Mouse (Mus musculus) gastrocnemius, postnatal 4 days (tissue): ENCODE results near the gene Pole4. TPM values are rescaled to one million over a fixed set of nuclear protein-coding genes. Genes with fewer than 3 reads are reported as not detected.
"Not testable (repeated sequence)": the region's sequence is repeated elsewhere in the genome, so short reads cannot be mapped to it uniquely, and the experiment has no call there.

Source experiments
- DNase-seq, 2 experiments: peaks; one replicate each; pipeline ENCODE4 v3.0.0; 2021 to 2022; ENCODE audit warnings: low spot score in 2 of 2, mixed read lengths in 2 of 2
- total RNA-seq, 2 experiments: library from RNA; stranded (reverse); gene quantifications; 2 replicates each; pipeline ENCODE4 v1.2.3; 2021

The Pole4 gene
- total RNA-seq, 2 experiments from 2014 or later, result 26.3 to 26.6 TPM

DNA sequence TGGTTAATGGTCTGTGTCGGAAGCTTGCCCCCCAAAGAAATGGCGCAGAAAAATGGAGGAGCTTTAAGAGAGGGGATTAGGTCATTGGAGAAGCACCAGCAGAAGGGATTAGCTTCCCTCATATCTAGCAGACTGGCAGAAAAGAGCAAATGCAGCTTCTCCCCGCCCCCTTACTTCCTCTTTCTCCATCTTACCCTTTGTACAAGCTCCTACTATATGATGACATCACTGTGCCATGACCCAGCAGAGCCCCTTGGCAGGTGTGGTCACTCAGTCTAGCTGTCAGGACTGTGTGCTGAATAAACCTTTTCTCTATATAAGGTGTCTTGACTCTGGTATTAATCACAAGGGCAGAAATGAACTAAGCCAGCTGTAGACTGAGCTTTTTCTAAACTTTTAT lies 10.5 kb upstream of the Pole4 start:
- DNase-seq, result no peak

DNA sequence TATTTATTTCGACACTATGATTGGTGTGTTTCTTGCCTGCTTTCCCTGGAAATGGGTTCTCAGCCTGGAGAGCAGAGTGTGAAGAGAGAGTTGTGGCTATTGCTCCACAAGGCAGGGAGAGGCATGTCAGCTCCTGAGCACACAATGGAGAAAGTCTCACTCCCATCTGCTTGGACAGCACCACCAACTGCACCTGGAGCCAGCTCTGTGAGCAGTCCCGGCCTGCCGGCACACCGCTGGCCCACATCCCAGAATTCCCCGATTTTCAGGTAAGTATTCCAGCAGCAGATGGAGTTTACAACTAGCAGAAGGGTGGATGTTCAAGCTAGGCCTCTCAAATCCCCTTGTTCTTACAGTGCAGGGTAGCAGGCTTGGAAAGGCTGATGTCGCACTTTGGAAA lies 10.1 kb upstream of the Pole4 start:
- no peak for DNase-seq

DNA sequence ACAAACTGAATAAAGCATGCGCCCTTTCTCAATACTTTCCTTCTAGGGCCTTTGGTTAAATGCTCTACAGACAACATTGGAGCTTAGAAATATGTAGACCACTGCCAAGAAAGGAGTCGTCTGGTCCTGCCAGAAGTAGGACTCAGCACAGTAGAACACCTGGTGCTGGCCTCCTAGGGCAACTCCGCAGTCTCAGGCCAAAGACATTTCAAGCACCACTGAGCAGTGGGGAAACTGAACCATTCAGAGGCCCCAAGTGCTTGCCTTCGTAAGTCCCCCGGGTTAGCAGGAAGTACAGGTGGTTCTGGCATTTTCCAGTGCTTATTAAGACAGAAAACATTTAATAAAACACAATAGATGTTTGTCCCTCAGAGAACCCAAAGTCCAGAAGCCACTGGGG lies 9.7 kb upstream of the Pole4 start:
- no peak for DNase-seq

DNA sequence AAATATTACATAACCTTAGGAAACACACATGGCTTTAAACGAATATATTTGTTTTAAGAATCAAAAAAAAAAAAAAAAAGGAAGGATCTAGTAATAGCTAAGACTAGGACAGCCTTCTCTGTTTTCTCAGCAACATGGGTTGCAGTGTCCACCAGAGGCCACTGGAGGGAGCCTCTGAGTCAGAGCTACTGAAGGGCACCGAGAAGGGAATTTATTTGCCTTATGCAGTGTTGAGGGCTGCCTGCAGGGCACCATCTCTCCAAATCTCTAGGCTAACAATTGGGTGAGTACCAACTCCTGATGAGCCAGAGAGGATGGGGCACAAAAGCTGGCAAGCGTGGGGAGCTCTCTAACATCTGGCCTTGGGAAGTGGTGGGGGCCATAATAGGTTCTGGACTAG lies 9.1 kb upstream of the Pole4 start:
- DNase-seq, result peak; percentile 58 to 68

DNA sequence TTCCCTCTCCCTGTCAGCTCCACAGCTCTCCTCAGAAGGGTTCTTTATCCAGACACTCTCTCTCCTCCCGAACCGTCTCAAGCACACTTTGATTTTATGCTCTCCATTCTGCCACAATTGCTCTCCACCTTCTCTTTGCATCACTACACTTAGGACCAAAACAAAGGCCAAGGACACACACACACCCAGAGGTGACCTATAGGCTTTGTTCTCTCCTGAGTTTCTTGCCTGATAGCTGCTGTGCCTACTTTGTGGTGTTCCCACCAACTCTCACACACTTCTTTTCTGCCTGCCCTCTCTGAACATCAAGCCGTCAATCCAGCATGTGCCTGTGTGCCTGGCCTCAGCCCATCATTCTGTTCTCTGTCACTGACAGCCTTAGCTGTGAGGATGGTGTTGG lies 2.6 kb upstream of the Pole4 start:
- no peak for DNase-seq

DNA sequence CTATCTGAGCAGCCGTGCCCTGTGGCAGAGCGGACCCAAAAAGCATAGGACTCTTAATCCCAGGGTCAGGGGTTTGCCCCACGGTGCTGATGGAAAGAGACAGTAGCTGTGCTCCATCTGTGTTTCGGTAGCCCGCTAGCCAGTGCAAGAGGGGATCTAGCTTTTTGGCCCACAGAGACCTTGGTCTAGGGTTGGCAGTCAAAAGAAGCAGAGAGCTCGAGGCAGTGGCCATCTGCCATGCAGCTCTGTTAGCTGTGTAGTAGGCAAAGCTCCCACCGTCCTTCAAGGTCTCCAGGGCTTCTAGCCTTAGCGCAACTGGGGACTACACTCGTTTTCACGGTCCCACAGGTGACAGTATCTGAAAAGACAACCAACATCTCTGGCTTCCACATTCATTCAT lies 2.1 kb upstream of the Pole4 start:
- no peak for DNase-seq

DNA sequence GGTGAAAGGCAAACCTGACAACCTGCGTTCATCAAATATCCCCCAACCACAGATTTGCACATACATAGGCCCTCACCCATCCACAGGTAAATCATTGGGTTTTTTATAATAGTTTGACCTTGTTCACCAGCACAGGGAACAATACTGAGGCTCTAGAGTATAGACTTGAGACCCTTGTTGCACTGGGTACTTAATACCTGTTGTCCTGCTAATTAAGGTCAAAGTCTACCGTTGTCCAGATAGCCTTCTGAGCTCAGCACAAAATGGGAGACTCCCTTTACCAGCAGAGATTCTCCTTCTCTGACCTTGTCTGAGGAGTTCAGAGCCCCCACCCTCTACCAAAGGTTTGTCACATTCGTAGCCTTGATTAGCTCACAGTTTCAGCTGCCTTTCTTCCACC lies 1.5 kb downstream of the Pole4 start:
- DNase-seq, result no peak

DNA sequence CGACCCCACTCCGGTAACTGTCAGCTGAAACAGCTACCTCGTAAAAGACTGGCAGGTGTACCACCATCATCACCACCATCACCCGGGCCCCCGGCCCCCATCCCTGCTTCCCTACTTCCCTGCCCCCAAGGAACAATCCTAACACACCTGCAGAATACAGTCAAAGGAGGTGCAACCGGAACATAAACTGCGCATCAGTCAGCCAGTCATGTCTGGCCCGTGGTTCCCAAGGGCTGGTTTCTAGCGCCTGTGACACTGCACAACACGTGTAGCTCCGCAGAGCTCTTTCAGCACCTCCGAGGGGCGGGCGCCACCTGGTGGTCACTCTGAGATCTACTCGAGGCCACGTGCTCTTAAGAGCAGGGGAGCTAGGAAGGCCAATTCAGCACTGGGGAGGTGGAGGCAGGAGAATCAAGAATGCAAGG lies 2.6 kb downstream of the Pole4 start:
- DNase-seq, result peak; percentile 86 to 89

DNA sequence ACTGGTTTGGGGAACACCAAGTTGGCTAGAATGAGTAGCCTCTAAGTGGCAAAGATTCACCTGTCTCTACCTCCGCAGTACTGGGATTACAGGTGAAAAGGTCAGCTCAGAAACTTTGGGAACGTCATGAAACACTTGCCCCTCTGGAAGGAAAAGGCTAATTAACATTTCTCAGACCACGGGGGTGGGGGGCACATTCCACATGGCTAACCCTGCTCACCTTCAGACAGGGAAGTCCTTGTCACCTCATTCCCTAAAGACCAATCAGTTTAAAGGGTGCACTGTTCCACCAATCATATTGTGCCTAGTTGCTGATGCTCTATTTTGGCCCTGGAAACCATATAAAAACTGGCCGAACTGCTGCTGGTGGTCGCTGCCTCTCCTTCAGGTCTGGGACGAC lies 3.9 kb downstream of the Pole4 start:
- DNase-seq, result no peak

DNA sequence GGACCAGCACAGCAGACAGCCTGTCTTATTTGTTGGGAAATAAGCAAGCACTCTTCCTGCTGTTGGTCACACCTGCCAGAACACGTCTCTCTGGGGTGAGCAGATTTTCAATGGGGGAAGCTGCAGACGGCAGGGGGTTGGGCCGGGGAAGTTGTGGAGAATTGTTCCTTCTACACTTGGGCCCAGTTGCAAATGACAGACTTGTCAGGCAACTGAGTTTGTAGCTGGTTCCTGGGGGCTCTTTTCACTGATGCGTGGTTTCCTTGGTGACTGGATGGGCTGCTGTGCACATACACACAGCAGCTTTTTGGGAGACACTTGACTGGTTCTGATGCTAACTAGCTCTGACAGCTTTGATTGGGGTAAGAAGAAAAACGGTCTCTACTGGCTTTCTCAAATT lies 5.3 kb downstream of the Pole4 start:
- no peak for DNase-seq

DNA sequence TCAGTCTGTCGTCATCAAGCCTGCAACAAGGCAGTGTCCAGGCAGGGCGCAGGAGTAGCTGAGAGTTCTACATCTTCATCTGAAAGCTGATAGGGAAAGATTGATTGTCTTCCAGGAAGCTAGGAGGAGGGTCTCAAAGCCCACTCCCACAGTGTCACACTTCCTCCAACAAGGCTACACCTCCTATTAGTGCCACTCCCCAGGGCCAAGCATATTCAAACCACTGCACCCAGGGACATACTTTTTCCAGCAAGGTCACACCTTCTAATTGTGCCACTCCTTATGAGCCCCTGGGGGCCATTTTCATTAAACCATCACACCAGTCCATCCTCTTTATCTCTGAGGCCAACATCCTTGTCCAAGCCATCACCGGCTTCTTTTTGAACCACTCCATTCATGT lies 8.4 kb downstream of the Pole4 start:
- no peak for DNase-seq

DNA sequence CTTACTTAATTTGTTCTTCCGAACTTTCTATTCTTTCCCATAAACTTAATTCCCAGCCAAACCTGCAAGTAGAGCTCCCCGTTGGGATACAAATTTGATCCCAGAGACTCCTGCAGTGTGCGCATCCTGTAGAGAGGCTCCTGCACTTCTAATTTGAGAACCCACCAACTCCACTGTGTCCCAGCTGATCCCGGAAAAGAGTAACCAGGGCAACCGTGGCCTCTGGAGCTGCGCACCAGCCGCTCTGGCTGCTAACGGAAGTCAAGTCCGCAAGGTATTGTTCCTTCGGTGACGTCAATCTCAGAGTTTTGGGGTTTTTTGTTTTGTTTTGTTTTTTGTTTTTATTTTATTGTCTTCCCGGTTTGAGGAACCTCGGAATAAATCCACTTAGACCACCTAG lies 10.5 kb downstream of the Pole4 start:
- DNase-seq, result no peak

DNA sequence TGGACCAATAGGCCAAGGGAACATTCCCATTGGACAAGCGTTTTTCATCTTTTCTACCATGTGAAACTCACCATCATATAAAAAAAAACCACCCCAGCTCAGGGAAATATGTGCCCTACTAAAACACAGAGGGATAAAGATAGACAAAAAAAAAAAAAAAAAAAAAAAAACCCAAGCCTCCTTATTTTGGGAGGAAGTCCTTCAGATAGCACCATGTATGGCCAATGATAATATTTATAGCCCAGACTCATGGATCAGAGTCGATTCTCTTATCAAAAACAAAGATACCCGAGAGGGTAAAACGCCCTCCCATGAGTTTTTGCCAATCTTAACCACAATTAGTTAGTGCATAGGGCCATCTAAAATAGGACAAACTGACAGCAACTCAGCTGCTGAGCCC lies 15.7 kb downstream of the Pole4 start:
- DNase-seq, result no peak

DNA sequence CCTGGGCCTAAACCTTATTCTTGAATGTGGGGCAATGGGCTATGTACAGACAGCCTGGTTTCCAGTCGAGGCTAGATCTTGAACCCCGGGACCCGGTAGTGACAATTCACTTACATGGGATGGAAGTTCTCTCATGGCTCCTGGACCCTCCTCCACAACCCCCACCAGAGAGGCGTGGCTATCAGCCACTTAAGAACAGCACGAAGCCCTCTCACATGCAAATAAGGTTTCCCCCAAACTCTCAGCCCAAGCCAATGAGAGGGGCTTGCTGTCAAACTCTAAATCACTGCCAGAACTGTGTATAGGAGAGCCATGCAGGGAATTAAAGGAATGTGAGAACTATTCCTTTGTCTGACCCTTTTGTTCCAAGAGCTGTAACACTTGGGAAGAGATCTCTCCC lies 16.6 kb downstream of the Pole4 start:
- not testable (repeated sequence) for DNase-seq

DNA sequence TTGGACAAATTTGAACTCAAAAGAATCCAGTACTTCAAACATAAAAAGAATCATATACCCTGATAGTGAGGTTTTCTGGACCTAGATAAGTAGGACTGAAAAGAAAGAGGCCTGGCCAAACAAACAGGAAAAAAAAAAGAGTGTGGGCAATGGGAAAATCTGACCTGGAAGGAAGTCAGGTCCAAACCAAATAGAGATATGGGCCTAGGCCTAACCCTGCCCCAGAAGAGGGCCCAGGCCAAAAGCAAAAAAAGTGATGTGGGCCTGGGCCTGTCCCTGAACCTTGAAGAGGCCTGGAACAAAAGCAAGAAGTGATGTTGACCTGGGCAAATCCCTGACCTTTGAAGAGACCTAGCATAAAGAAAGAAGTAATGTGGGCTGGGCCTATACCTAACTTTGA lies 21.0 kb downstream of the Pole4 start:
- DNase-seq, result no peak

DNA sequence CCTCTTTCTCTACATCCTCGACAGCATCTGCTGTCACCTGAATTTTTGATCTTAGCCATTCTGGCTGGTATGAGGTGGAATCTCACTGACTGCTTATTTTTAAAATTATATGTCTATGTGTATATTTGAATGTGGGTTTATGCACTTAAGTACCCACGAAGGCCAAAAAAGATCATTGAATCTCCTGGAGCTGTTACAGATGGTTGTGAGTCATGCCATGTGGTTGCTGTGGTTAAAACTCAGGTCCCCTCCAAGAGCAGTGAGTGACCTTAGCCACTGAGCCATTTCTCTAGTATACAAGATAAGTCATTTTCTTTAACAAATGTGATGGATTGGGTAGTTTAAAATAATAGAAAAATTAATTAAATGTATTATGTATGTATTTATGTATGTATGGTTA lies 25.9 kb downstream of the Pole4 start:
- DNase-seq, result not testable (repeated sequence)

DNA sequence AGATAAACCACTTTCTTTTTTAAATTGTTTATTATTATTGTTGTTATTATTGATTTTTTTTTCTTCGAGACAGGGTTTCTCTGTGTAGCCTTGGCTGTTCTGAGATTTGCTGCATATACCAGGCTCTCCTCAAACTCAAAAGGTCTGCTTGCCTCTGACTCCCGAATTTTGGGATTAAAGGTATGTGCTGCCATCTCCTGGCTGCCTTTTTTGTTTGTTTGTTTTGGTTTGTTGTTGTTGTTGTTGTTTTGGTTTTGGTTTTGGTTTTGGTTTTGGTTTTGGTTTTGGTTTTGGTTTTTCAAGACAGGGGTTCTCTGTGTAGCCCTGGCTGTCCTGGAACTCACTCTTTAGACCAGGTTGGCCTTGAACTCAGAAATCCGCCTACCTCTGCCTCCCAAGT lies 27.5 kb downstream of the Pole4 start:
- DNase-seq, result not testable (repeated sequence)

DNA sequence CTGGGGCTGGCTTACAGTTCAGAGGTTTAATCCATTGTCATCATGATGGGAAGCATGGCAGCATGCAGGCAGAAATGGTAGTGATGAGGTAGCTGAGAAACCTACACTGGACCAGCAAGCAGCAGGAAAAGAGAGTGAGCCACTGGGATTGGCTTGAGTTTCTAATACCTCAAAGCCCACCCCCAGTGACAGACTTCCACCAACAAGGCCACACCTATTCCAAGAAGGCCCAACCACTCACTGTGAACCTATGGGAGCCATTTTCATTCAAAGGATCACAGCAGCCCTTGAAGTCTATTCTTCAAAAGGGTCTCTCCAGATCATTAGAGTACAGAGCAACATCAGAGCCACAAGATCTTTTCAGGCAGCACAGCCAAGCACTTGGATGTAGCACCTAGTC lies 38.7 kb downstream of the Pole4 start:
- DNase-seq, result no peak

DNA sequence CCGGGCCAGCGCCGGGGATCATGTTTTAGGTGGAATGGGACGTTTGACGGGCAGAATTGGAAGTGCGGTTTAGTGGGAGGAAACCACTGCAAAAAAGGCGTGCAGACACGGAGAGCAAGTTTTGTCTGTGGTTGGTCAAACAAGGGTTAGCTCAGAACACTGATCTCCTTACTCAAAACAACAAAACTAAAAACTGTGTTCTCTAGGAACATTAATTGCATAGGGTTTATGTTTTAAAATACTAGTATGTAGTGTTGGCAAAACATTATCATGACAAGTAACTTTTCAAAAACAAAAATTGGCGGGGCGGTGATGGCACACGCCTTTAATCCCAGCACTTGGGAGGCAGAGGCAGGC lies 52.0 kb downstream of the Pole4 start:
- DNase-seq, result no peak

DNA sequence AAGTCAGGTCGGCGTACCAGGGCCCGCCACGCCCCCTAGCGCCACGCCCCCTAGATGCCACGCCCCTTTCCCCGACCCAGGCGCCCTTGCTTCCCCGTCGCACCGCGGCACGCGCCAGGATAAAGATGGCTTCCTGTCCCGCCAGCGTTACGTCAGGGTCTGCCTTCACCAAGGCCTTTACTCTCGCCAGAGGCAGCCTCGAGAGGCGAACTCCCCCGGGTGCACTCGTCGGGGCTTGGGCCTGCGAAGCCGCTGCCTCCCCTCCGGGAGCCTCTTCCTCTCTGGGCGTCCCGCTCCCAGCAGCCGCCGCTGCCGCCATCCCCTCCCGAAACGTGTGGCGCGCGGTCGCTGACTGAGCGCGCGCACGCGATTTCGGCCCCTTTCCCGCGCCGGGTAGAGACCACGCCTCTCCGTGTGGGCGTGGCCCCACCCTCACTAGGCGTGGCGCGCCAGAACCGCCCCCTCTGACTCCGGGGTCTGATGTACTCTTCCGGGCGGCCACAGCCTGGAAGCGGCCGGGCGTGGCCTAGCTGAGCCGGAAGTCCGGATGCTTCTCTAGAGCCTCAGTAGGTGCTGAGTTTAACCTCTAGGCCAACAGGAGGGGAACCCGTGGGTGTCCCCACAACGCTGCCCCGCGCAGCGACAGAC lies 52.5 kb downstream of the Pole4 start:
- peak; percentile 96 to 98 for DNase-seq

DNA sequence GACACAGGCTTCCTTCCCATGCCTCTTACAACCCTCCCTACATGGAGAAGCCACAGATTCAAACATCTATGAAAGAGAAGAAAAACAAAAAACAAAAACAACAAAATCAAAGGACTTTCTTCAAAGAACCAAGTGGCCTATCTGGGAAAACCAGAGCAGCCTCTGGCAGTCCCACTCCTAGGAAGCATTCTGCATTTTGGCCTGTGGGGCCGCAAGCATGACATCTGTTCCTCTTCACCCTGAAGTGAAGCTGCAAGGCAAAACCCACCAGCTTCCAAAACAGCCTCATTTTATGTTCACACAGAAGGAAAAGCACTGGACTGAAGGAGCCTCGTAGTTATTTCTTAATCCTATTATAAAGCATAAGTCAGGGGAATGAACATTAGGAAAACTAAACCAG lies 56.1 kb downstream of the Pole4 start:
- DNase-seq, result no peak

DNA sequence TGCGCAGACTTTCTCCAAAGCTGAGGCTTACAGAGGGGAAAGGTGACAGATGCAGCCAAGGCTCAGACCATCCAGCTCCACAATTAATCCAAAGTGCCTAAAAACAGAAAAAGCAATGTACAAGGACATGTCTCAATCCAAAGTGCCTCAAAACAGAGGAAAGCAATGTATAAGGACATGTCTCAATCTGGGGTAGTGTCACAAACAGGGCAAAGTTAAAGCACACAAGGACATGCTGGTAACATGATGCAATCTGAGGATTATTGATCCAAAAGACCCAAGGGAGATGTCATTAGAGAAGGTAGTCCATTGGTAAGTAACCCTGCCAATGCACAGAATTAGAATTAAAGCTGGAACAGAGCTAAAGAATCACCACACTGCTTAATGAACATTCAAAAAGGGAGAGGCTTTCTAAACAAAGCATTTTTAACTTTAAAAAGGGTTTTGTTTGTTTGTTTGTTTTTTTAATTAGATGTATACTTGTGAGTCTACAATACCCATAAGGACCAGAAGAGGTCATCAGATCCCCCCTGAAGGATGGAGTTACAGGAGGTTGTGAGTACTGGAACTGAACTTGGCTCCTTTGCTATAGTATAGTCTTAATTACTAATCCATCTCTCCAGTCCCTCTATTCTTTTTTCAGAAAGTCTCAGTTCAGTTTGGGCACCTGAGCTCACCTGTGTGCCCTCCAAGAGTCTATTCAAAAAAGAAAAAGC lies 57.1 kb downstream of the Pole4 start:
- no peak for DNase-seq

DNA sequence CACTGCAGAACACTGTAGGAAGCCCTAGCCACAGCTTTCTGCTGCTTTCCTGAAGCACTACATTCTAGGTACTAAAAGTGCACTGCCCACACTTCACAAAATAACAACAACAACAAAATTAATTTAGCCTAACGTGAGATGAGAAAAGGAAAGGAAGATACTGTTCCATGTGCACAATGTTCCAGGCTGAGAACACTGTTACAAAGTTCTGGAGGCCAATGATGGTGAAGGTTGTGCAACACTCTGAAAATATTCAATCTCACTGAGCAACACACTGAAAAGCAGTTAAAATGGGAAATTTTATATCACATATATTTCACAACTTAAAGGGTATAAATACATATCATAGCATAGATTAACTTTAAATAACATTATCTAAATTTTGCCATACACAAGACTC lies 58.2 kb downstream of the Pole4 start:
- no peak for DNase-seq
